Mouse (Mus musculus): ENCODE data around the gene Slc25a23.

Slc25a23 gene

GRCm38 (mm10) chr17:57019693-57020092 is 40.0 kb downstream of the Slc25a23 start:
- DNase-seq (ENCODE audit: low read depth, low spot score), result no peak

GRCm38 (mm10) chr17:57012245-57012795 is 47.3 kb downstream of the Slc25a23 start:
- DNase-seq (ENCODE audit: low read depth, low spot score), result no peak

GRCm38 (mm10) chr17:57011236-57012141 is 48.2 kb downstream of the Slc25a23 start, which contains the start of the genes Gtf2f1 and Gm17949:
Gene Gtf2f1 (minus strand): TSS chr17:57011288.
Gene Gm17949 (plus strand): TSS chr17:57011469.
- DNase-seq (ENCODE audit: low read depth, low spot score), result peak; percentile 99

- no peak for DNase-seq (ENCODE audit: low read depth, low spot score)
Observed at GRCm38 (mm10) chr17:57010911-57011235, 48.8 kb downstream of the Slc25a23 start.

GRCm38 (mm10) chr17:57007137-57007905 is 52.3 kb downstream of the Slc25a23 start:
- peak; percentile 80 for DNase-seq (ENCODE audit: low read depth, low spot score)

GRCm38 (mm10) chr17:57003994-57004393 is 55.7 kb downstream of the Slc25a23 start:
- DNase-seq (ENCODE audit: low read depth, low spot score), result no peak

- no peak for DNase-seq (ENCODE audit: low read depth, low spot score)
Observed at GRCm38 (mm10) chr17:57001228-57001627, 58.4 kb downstream of the Slc25a23 start.

- DNase-seq (ENCODE audit: low read depth, low spot score), result no peak
Observed at GRCm38 (mm10) chr17:56999968-57000609, 59.6 kb downstream of the Slc25a23 start, which contains the start of gene Pspn. Gene Pspn (minus strand): TSS chr17:57000018.

- no peak for DNase-seq (ENCODE audit: low read depth, low spot score)
Observed at GRCm38 (mm10) chr17:56999414-56999813, 60.2 kb downstream of the Slc25a23 start.

- DNase-seq (ENCODE audit: low read depth, low spot score), result peak; percentile 100
Observed at GRCm38 (mm10) chr17:56997029-56997667, 62.5 kb downstream of the Slc25a23 start, which contains the start of gene Alkbh7. Gene Alkbh7 (plus strand): TSS chr17:56997339.

- no peak for DNase-seq (ENCODE audit: low read depth, low spot score)
Observed at GRCm38 (mm10) chr17:56996506-56996905, 63.2 kb downstream of the Slc25a23 start.

- no peak for DNase-seq (ENCODE audit: low read depth, low spot score)
Observed at GRCm38 (mm10) chr17:56995046-56995445, 64.6 kb downstream of the Slc25a23 start.
